Mouse (Mus musculus): ENCODE measurements around the gene Pik3c2b.
A peak's percentile ranks its signal among the peaks of the same experiment; 100 is the strongest.
"Not testable (repeated sequence)": the region's sequence is repeated elsewhere in the genome, so short reads cannot be mapped to it uniquely, and the experiment has no call there.

Gene Pik3c2b

GRCm38 (mm10) chr1:133033316-133034090, 12.0 kb upstream of the Pik3c2b start:
- DNase-seq = peak; percentile 49 to 61

- peak; percentile 61 to 65 for DNase-seq
These were observed 11.4 kb upstream of the Pik3c2b start for GRCm38 (mm10) chr1:133034091-133034460.

DNA sequence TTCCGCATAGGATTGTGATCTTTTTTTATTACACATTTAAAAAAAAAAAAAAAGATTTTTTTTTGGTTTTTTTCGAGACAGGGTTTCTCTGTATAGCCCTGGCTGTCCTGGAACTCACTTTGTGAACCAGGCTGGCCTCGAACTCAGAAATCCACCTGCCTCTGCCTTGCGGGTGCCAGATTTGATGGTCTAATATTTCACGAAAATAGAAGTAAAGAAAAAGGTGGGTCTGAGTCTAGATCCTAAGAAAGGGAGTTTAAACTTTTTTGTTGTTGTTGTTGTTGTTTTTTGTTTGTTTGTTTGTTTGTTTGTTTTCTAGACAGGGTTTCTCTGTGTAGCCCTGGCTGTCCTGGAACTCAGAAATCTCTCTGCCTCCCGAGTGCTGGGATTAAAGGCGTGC, 10.8 kb upstream of the Pik3c2b start:
- not testable (repeated sequence) for DNase-seq

DNA sequence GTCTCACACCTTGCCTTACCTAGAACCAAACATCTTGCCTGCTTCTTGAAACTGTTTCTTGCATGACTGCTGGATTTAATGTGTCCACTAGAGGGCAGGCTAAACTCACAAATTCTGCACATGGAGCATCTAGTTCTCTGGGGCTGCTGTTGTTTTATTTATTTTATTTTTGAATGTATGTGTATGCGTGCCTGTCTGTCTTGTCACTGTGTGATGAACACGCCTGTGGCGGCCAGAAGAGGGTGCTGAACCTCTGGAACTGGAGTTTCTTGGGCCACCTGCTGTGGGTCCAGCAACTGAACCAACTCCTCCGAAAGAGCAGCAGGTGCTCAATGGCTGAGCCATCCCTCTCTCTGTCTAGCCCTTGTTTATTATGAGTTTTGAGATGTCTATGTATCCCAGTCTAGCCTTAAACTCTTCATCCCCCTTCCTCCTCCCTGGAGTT, 5.9 kb upstream of the Pik3c2b start:
- peak; percentile 44 to 72 for DNase-seq

GRCm38 (mm10) chr1:133045861-133046440, 484 bp downstream of the Pik3c2b start:
- peak; percentile 75 to 88 for DNase-seq

DNA sequence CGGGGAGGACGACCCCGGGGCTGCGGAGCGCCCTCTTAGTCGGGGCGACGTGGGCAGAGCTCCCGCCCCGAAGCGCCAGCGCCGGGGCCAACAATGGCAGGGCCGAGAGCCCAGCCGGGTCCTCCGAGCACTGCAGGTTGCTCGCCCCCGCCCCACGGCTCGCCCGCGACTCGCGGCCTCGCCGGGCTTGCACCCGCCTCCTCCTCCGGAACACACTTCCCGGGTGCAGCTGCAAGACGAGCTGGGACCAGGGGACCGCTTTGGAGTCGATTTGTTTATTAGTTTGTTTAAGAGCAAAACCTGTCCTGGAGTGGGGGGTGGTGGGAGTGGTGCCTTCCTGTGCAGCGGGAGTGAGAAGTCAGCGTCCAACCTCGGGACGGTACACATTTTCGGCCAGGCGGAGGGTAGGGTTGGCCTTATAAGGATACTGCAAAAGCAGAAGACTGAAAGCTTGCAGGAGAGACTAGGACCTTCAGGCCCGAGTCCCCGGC, 1.0 kb downstream of the Pik3c2b start:
- DNase-seq = peak; percentile 20 to 50

DNA sequence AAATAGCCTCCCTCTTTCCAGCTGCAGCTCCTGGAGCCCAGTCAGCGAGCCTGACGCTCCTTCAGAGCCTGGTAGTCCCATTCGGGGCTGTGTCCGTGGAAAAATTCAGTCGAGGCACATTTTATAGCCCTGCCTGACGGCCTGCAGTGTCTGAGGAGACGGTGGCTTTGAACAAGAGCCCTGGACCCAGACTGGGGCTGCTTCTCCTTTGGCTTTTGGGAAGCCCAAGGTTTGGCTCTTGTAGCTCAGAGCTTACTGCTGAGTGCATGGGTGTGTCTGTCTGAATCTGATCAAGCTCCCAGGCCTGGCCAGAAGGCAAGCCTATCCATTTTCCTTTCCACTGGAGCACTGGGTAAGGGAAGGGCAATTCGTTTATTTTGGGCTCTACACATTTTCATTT, 2.1 kb downstream of the Pik3c2b start:
- DNase-seq = no peak

- no peak for DNase-seq
These were observed 3.2 kb downstream of the Pik3c2b start for GRCm38 (mm10) chr1:133048690-133049089.

- no peak for DNase-seq
These were observed 4.5 kb downstream of the Pik3c2b start for GRCm38 (mm10) chr1:133050001-133050431.

DNA sequence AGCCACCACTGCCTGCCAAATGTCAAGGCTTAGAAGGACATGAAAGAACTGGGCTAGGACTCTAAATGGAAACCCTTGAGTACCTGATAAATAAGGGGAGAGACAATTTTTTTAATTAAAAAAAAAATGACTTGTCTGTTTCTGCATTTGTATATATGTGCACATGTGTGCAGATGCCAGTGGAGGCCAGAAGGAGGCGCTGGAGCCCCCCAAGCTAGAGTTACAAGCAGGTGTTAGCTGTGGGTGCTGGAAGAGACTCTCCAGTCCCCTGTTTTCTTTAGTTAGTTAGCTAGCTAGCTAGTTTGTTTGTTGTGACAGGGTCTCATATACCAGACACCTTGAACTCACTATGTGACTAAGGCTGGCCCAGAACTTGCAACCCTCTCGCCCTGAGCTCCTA, 6.4 kb downstream of the Pik3c2b start:
- no peak for DNase-seq

- no peak for DNase-seq
These were observed 7.6 kb downstream of the Pik3c2b start for GRCm38 (mm10) chr1:133053034-133053433.

DNA sequence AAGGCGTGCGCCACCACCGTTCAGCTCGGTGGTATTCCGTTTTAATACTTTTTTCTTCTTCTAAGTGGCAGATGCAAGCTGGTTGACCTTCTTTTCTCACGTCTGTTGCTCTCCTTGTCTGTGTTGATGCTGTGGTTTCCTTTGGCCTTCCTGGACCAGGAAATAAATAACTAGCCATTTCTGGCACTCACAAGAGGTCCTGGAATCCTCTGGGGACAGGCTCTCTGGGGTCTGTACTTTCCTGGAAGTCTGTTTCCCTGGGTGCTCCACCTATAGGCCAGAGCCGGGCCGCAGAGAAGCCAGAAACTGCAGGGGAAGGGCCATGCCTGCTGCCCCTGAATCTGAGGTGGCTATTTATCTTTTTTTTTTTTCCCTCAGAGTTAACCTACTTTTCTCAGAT, 8.9 kb downstream of the Pik3c2b start:
- DNase-seq = no peak

DNA sequence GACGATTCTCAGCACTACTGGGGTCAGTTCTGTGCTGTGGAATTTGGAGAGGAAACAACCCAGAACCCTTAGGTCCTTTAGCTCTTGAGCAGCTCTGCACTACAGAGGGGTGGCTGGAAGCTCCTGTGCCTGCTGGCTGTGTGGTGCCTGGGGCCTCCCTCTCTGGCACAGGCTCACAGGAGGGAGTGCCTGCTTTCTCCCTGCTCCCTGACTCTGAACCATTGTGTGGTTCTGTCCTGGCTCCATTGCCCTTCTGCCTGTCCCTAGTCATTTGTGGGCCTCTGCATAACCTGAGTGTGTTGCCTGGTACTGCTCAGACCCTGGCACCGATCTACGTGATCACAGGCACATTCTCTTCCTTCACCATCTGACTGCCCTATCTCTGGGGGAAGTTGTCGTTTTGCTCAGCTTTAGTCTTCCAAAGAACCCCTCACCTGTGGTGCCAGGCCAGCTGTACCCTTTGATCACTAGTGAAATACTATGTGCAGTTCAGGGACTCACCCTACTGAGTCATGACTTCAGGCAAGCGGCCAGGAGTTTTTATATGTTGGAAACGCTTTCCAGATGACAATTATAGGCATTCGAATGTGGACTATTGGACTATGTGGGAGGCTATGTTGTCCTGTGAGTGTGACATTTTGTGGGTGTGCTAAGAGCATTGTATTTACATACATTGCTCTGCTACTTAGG, 12.0 kb downstream of the Pik3c2b start:
- DNase-seq = no peak

GRCm38 (mm10) chr1:133059592-133059991, 14.1 kb downstream of the Pik3c2b start:
- no peak for DNase-seq

DNA sequence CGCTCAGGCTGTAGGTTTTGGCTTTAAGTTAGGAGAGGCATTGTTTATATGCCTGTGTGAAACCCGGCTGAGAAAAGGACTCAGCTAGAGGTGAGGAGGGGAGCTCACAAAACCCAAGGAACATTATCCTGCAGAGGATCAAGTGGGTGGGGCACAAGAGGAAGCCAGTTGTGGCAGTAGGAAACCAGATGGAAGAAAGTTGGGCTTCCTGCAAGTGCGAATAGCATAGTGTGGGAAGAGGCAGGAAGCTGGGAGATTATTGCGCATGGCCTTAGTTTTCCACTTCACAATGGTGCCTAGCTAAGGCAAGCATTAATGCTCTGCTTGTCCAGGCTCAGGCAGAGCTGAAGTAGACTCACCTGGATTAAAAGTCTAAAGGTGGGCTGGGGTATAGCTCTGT, 15.2 kb downstream of the Pik3c2b start:
- DNase-seq = no peak

DNA sequence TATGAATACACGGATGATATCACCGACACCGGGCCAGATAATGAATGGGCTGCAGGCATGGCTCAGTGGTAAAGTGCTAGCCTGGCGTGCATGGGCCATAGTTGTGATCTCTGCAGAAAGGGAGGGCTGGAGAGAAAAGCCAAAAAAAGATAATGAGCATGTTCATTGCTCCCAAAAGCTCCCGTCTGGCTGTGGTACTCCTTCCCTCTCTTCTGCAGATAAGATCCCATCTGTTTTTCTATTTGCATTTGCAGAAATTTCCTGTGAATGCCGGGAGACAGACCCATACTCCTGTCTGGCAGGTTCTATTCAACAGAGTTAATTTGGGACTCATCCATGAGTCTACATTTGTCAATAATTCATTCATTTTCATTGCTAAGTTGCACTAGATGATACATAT, 17.7 kb downstream of the Pik3c2b start:
- DNase-seq = no peak

GRCm38 (mm10) chr1:133068268-133068667, 22.8 kb downstream of the Pik3c2b start:
- peak in 1 of 2 experiments; percentile 55 for DNase-seq

DNA sequence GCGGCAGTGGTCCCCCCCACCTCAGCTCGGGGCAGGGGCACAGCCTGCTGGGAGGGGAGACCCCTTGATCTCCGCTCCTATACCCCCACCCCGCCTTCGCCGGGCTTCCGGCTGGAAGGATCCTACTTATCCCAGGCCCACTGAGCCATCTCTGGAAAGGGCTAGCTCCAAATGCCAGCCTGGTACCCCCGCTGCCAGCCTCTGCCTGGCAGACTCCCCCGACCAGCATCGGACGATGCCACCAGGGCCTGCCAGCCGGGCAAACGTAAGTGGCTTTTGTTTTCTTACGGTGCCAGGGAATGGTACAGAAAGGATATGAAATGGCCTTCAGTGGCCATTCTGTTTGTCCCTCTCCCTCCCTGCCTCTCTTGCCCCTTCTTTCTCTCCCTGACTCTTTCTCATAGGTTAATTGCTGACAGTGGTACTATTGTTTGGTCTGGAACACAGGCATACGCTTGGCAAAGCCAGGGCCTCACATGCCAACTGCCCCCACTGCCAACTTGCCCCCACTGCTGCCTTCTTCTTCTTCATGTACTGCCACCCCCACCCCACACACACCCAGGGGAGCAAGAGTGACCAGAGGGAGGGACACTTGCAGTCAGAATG, 23.3 kb downstream of the Pik3c2b start:
- DNase-seq = no peak

GRCm38 (mm10) chr1:133069275-133070120, 24.0 kb downstream of the Pik3c2b start:
- no peak for DNase-seq

DNA sequence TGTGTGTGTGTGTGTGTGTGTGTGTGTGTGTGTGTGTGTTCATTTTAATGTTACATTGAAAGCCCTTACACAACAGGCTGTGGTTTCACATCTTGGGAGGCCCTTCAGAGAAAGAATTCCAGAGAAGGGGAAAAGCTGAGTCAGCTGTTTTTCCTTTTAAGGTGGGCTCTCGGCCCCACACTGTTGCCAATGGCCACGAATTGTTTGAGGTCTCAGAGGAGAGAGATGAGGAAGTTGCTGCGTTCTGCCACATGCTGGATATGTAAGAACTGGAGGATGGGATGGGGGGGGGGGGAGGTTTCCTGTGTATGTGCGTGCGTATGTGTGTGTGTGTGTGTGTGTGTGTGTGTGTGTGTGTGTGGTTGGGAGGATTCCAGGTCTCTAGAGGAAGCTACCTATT, 24.7 kb downstream of the Pik3c2b start:
- DNase-seq = peak; percentile 32 to 50

DNA sequence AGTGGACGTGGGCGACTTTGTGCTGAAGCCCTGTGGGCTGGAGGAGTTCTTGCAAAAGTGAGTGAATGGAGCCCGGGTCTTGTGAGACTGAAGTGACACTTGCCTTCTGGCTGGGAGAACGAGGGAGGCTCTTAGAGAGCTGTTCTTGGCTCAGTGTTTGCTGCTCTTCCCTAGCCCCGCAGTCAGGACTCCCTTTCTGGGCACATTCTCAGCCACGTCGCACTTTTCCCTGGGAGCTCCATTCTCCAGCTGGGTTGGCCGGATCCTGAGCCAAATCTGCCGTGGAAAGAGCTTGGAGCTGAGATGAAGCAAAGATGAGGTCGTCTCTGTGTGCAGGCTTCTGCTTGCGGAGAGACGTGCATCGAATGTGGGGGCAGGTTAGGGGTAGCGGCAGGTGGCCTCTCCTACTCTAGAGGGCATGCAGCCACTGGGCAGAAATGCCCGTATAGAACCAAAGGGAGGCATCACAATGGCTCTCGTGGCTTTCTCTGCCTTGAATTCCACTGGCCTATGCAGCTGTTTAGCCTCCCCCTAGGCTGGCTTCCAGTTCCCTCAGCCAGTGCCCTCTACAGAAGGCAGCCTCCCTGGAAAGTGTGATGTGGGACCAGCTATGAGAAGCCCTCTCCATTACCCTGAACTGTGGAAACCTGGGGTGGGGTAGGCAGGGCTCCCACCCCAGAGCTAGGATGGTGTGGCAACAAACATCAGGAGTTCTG, 26.4 kb downstream of the Pik3c2b start:
- no peak for DNase-seq

Measured in kidney, postnatal 25 days (tissue).